Mouse (Mus musculus) forebrain, embryonic 15.5 days (tissue): ENCODE data around the gene Ring1. TPM values are rescaled to one million over a fixed set of nuclear protein-coding genes. Genes with fewer than 3 reads are reported as not detected.
"Not testable (repeated sequence)": the region's sequence is repeated elsewhere in the genome, so short reads cannot be mapped to it uniquely, and the experiment has no call there.

ENCODE experiments used
- ATAC-seq: fragments of 200-750 bp; cut with Nextera tagmentation; replicated peaks from 2 replicates; pipeline ENCODE4 v1.8.0; 2017; ENCODE audit warnings: mild to moderate bottlenecking, moderate TSS enrichment, moderate library complexity
- H3K27ac ChIP-seq: fragments of 300-500 bp; sonication (generic); replicated peaks from 2 replicates; pipeline ENCODE4 v1.5.1; 2015; ENCODE audit warnings: mild to moderate bottlenecking, inconsistent platforms
- H3K27me3 ChIP-seq: fragments of 300-500 bp; sonication (generic); 2 replicates; pipeline ENCODE4 v1.6.1; 2015; ENCODE audit warnings: inconsistent platforms
- H3K36me3 ChIP-seq: fragments of 300-500 bp; sonication (generic); 2 replicates; pipeline ENCODE4 v1.6.1; 2015; ENCODE audit warnings: mild to moderate bottlenecking, inconsistent platforms
- H3K4me1 ChIP-seq: fragments of 300-500 bp; sonication (generic); 2 replicates; pipeline ENCODE4 v1.6.1; 2015; ENCODE audit warnings: inconsistent platforms
- H3K4me2 ChIP-seq: fragments of 300-500 bp; sonication (generic); replicated peaks from 2 replicates; pipeline ENCODE4 v1.6.1; 2015; ENCODE audit warnings: mild to moderate bottlenecking, inconsistent platforms
- H3K4me3 ChIP-seq: fragments of 300-500 bp; sonication (generic); 2 replicates; pipeline ENCODE4 v1.5.1; 2015; ENCODE audit warnings: mild to moderate bottlenecking, inconsistent platforms
- H3K9ac ChIP-seq: fragments of 300-500 bp; sonication (generic); replicated peaks from 2 replicates; pipeline ENCODE4 v1.6.1; 2015; ENCODE audit warnings: mild to moderate bottlenecking, inconsistent platforms
- H3K9me3 ChIP-seq: fragments of 300-500 bp; sonication (generic); 2 replicates; pipeline ENCODE4 v1.6.1; 2016; ENCODE audit warnings: inconsistent platforms
- WGBS: fragments of 180-500 bp; shearing (Covaris S2); methylation state at CpG from one replicate; pipeline ENCODE4 v1.1.7; 2015; ENCODE audit warnings: mixed read lengths; 5-methylcytosine and 5-hydroxymethylcytosine counted together
- polyA plus RNA-seq: library from polyadenylated mRNA; unstranded; fragments of >200 nt; fragmentation: Nextera tagmentation; extraction: Ambion mirVana; gene quantifications from 2 replicates; pipeline ENCODE4 v1.2.1, GENCODE M21; 2015

The Ring1 gene
- polyA plus RNA-seq, 1 experiment from 2014 or later, result 21.9 TPM

GRCm38 (mm10) chr17:34003426-34003825 is 21.1 kb downstream of the Ring1 start:
- no peak overlapping the region for H3K4me2 ChIP-seq
- WGBS, result 4% methylated on average over 5 of the region's 5 CpGs

GRCm38 (mm10) chr17:34000796-34001195 is 23.7 kb downstream of the Ring1 start:
- not testable (repeated sequence) for H3K27ac ChIP-seq, H3K9ac ChIP-seq, H3K9me3 ChIP-seq, H3K36me3 ChIP-seq, H3K4me3 ChIP-seq, ATAC-seq
- Histone ChIP-seq H3K4me1 (peaks cover 15% of the 10 kb centered on the region), H3K27me3 (peaks cover 24% of the 10 kb centered on the region), H3K4me2 (peak overlapping the region; percentile 75; the same call in 1 of the 2 replicates)
- WGBS, result 56% methylated on average over 2 of the region's 2 CpGs

More at GRCm38 (mm10) chr17:34003426-34003825, 21.1 kb downstream of the Ring1 start:
- no peak for ATAC-seq
- Histone ChIP-seq H3K27ac (no peak overlapping the region), H3K9me3 (no peaks in the 10 kb centered on the region), H3K36me3 (no peaks in the 10 kb centered on the region), H3K4me3 (no peak overlapping the region), H3K27me3 (peaks cover 24% of the 10 kb centered on the region), H3K9ac (no peak overlapping the region), H3K4me1 (peaks cover 15% of the 10 kb centered on the region)

GRCm38 (mm10) chr17:34000150-34000537 is 24.3 kb downstream of the Ring1 start, which contains the start of gene H2-K1:
H2-K1 (minus strand) TSS chr17:34000347.
- Histone ChIP-seq H3K4me3 (peak within 1 kb of the TSS; percentile 45), H3K4me1 (peaks cover 15% of the 10 kb centered on the region), H3K4me2 (peak within 1 kb of the TSS; percentile 75), H3K36me3 (no peaks in the 10 kb centered on the region), H3K27ac (no peak within 1 kb of the TSS), H3K9me3 (no peaks in the 10 kb centered on the region), H3K27me3 (peaks cover 24% of the 10 kb centered on the region), H3K9ac (peak within 1 kb of the TSS; percentile 47)
- peak; percentile 63; the same call in 1 of the 2 replicates for ATAC-seq
- WGBS, result under 1% methylated on average over 30 of the region's 30 CpGs

GRCm38 (mm10) chr17:33999341-34000149 is 24.9 kb downstream of the Ring1 start:
- Histone ChIP-seq H3K4me1 (peaks cover 15% of the 10 kb centered on the region), H3K36me3 (no peaks in the 10 kb centered on the region), H3K9me3 (no peaks in the 10 kb centered on the region), H3K9ac (peak overlapping the region; percentile 47), H3K27ac (no peak overlapping the region), H3K4me2 (peak overlapping the region; percentile 75), H3K4me3 (peak overlapping the region; percentile 45), H3K27me3 (peaks cover 24% of the 10 kb centered on the region)
- no peak for ATAC-seq
- WGBS, result 2% methylated on average over 87 of the region's 87 CpGs

- H3K9ac ChIP-seq, H3K36me3 ChIP-seq, H3K4me2 ChIP-seq, H3K27ac ChIP-seq, ATAC-seq, H3K4me3 ChIP-seq, H3K9me3 ChIP-seq: not testable (repeated sequence)
- peaks cover 15% of the 10 kb centered on the region for H3K4me1 ChIP-seq
- peaks cover 24% of the 10 kb centered on the region for H3K27me3 ChIP-seq
- 66% methylated on average over 5 of the region's 5 CpGs for WGBS
Observed at GRCm38 (mm10) chr17:33998697-33999096, 25.8 kb downstream of the Ring1 start.

- not testable (repeated sequence) for H3K9ac ChIP-seq, H3K9me3 ChIP-seq, H3K4me3 ChIP-seq, ATAC-seq, H3K4me2 ChIP-seq, H3K36me3 ChIP-seq, H3K27ac ChIP-seq
- WGBS, result 96% methylated on average over 2 of the region's 2 CpGs
- H3K4me1 ChIP-seq, result peaks cover 15% of the 10 kb centered on the region
- H3K27me3 ChIP-seq, result peaks cover 24% of the 10 kb centered on the region
Observed at GRCm38 (mm10) chr17:33997025-33997424, 27.5 kb downstream of the Ring1 start.

- H3K27me3 ChIP-seq, result peaks cover 19% of the 10 kb centered on the region
- H3K4me3 ChIP-seq, result no peak overlapping the region
- H3K9ac ChIP-seq, result no peak overlapping the region
- no peaks in the 10 kb centered on the region for H3K9me3 ChIP-seq
- no peak for ATAC-seq
- peaks cover 15% of the 10 kb centered on the region for H3K4me1 ChIP-seq
- H3K27ac ChIP-seq, result no peak overlapping the region
- H3K4me2 ChIP-seq, result no peak overlapping the region
- H3K36me3 ChIP-seq, result no peaks in the 10 kb centered on the region
- 72% methylated on average over 3 of the region's 3 CpGs for WGBS
Observed at GRCm38 (mm10) chr17:33995651-33996050, 28.8 kb downstream of the Ring1 start.

GRCm38 (mm10) chr17:33994959-33995358 is 29.5 kb downstream of the Ring1 start:
- Histone ChIP-seq H3K9me3 (no peaks in the 10 kb centered on the region), H3K27me3 (peaks cover 12% of the 10 kb centered on the region), H3K4me2 (no peak overlapping the region), H3K36me3 (no peaks in the 10 kb centered on the region), H3K4me1 (peaks cover 9% of the 10 kb centered on the region), H3K27ac (no peak overlapping the region), H3K4me3 (no peak overlapping the region), H3K9ac (no peak overlapping the region)
- no peak for ATAC-seq
- WGBS, result 90% methylated on average over 8 of the region's 8 CpGs

- Histone ChIP-seq H3K27me3 (no peaks in the 10 kb centered on the region), H3K36me3 (no peaks in the 10 kb centered on the region), H3K4me2 (no peak overlapping the region), H3K9ac (no peak overlapping the region), H3K27ac (no peak overlapping the region), H3K4me3 (no peak overlapping the region), H3K9me3 (no peaks in the 10 kb centered on the region), H3K4me1 (no peaks in the 10 kb centered on the region; the same call in 1 of the 2 replicates)
- ATAC-seq, result 0 out of 2 replicates have a peak, but pooled peaks have one; percentile 35
- WGBS, result 36% methylated on average over 10 of the region's 10 CpGs
Observed at GRCm38 (mm10) chr17:33991788-33992664, 32.5 kb downstream of the Ring1 start.

- not testable (repeated sequence) for H3K36me3 ChIP-seq, H3K9ac ChIP-seq, H3K9me3 ChIP-seq, ATAC-seq
- peak overlapping the region; percentile 59 for H3K4me3 ChIP-seq
- H3K27ac ChIP-seq, result peak overlapping the region; percentile 97
- peak overlapping the region; percentile 54 for H3K4me2 ChIP-seq
- 14% methylated on average over 8 of the region's 8 CpGs for WGBS
- peaks cover 33% of the 10 kb centered on the region for H3K27me3 ChIP-seq
- H3K4me1 ChIP-seq, result peaks cover 20% of the 10 kb centered on the region
Observed at GRCm38 (mm10) chr17:33982136-33982535, 42.3 kb downstream of the Ring1 start.

- Histone ChIP-seq H3K4me1 (peaks cover 20% of the 10 kb centered on the region), H3K4me2 (peak overlapping the region; percentile 54), H3K27ac (peak overlapping the region; percentile 97), H3K4me3 (peak overlapping the region; percentile 59), H3K27me3 (peaks cover 40% of the 10 kb centered on the region), H3K9ac (peak overlapping the region; percentile 68)
- WGBS, result under 1% methylated on average over 27 of the region's 27 CpGs
- ATAC-seq, result peak; percentile 95
- not testable (repeated sequence) for H3K9me3 ChIP-seq, H3K36me3 ChIP-seq
Observed at GRCm38 (mm10) chr17:33981192-33981909, 43.1 kb downstream of the Ring1 start.
